Mouse (Mus musculus): Measurements from ENCODE around the gene Atp6v0e.

Gene Atp6v0e

GRCm38 (mm10) chr17:26662978-26663683, at the start of gene Atp6v0e:
TSS of gene Atp6v0e (plus strand) at chr17:26663231.
- no peak for DNase-seq (ENCODE audit: extremely low read depth, low read depth, low spot score)

- no peak for DNase-seq (ENCODE audit: extremely low read depth, low read depth, low spot score)
Measured at GRCm38 (mm10) chr17:26614286-26614685, 48.7 kb upstream of the Atp6v0e start.

- DNase-seq (ENCODE audit: extremely low read depth, low read depth, low spot score), result no peak
Measured at GRCm38 (mm10) chr17:26614708-26615486, 48.1 kb upstream of the Atp6v0e start.

GRCm38 (mm10) chr17:26616696-26617095, 46.3 kb upstream of the Atp6v0e start:
- no peak for DNase-seq (ENCODE audit: extremely low read depth, low read depth, low spot score)

- DNase-seq (ENCODE audit: extremely low read depth, low read depth, low spot score), result no peak
Measured at GRCm38 (mm10) chr17:26618498-26618897, 44.5 kb upstream of the Atp6v0e start.

GRCm38 (mm10) chr17:26619577-26619976, 43.5 kb upstream of the Atp6v0e start:
- no peak for DNase-seq (ENCODE audit: extremely low read depth, low read depth, low spot score)

GRCm38 (mm10) chr17:26620292-26620691, 42.7 kb upstream of the Atp6v0e start:
- DNase-seq (ENCODE audit: extremely low read depth, low read depth, low spot score), result no peak

GRCm38 (mm10) chr17:26620786-26621766, 42.0 kb upstream of the Atp6v0e start:
- peak; percentile 59 for DNase-seq (ENCODE audit: extremely low read depth, low read depth, low spot score)

GRCm38 (mm10) chr17:26621912-26622311, 41.1 kb upstream of the Atp6v0e start:
- DNase-seq (ENCODE audit: extremely low read depth, low read depth, low spot score), result no peak

- DNase-seq (ENCODE audit: extremely low read depth, low read depth, low spot score), result no peak
Measured at GRCm38 (mm10) chr17:26623991-26624390, 39.0 kb upstream of the Atp6v0e start.

- DNase-seq (ENCODE audit: extremely low read depth, low read depth, low spot score), result no peak
Measured at GRCm38 (mm10) chr17:26624999-26625398, 38.0 kb upstream of the Atp6v0e start.

GRCm38 (mm10) chr17:26625521-26626010, 37.5 kb upstream of the Atp6v0e start:
- no peak for DNase-seq (ENCODE audit: extremely low read depth, low read depth, low spot score)

GRCm38 (mm10) chr17:26628479-26628878, 34.6 kb upstream of the Atp6v0e start:
- no peak for DNase-seq (ENCODE audit: extremely low read depth, low read depth, low spot score)

- no peak for DNase-seq (ENCODE audit: extremely low read depth, low read depth, low spot score)
Measured at GRCm38 (mm10) chr17:26628936-26629335, 34.1 kb upstream of the Atp6v0e start.

GRCm38 (mm10) chr17:26631811-26632327, 31.2 kb upstream of the Atp6v0e start:
- DNase-seq (ENCODE audit: extremely low read depth, low read depth, low spot score), result no peak

- no peak for DNase-seq (ENCODE audit: extremely low read depth, low read depth, low spot score)
Measured at GRCm38 (mm10) chr17:26633186-26633585, 29.8 kb upstream of the Atp6v0e start.

GRCm38 (mm10) chr17:26633926-26634325, 29.1 kb upstream of the Atp6v0e start:
- no peak for DNase-seq (ENCODE audit: extremely low read depth, low read depth, low spot score)

- no peak for DNase-seq (ENCODE audit: extremely low read depth, low read depth, low spot score)
Measured at GRCm38 (mm10) chr17:26634539-26634938, 28.5 kb upstream of the Atp6v0e start.

- DNase-seq (ENCODE audit: extremely low read depth, low read depth, low spot score), result no peak
Measured at GRCm38 (mm10) chr17:26635951-26636350, 27.1 kb upstream of the Atp6v0e start.

GRCm38 (mm10) chr17:26637851-26638250, 25.2 kb upstream of the Atp6v0e start:
- no peak for DNase-seq (ENCODE audit: extremely low read depth, low read depth, low spot score)

GRCm38 (mm10) chr17:26638655-26639054, 24.4 kb upstream of the Atp6v0e start:
- no peak for DNase-seq (ENCODE audit: extremely low read depth, low read depth, low spot score)
